Mouse (Mus musculus) cortical plate, adult 2 months (tissue): ENCODE results near the gene Efcab5.

Experiments
- CTCF ChIP-seq: fragments of 200-500 bp; IDR thresholded peaks from 2 replicates; pipeline ENCODE4 v1.5.1; 2011; ENCODE audit warnings: mild to moderate bottlenecking, control low read depth, low read length; ENCODE audit not compliant: insufficient read depth; ENCODE audit errors: extremely low read depth
- POLR2A ChIP-seq: fragments of 200-500 bp; IDR thresholded peaks from 2 replicates; pipeline ENCODE4 v1.6.1; 2011; ENCODE audit warnings: mild to moderate bottlenecking, low read length, control low read depth; ENCODE audit not compliant: insufficient read depth; ENCODE audit errors: extremely low read depth

DNA sequence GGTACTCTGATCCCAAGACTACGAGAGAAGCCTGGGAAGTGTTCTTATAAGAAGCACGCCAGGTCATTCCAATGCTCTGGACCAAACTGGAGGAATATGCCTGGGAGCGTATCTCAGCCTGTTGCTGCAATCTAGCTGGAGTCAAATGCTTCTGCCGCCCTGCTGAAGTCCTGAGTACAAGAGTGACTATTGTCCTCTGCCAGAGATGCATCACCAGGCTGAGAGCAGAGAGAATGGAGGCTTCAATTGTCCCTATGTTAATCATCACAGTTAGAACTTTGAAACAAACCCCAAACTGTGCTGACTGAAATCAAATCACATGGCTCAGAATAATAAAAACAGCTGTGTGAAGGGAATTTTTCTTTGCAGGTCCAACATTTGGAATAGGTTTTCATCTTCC lies 15.0 kb downstream of the Efcab5 start:
- no peak for TF ChIP-seq CTCF
- no peak for TF ChIP-seq POLR2A
